19 mouse cellular contexts compared by ENCODE assay signal in the genomic region with DNA sequence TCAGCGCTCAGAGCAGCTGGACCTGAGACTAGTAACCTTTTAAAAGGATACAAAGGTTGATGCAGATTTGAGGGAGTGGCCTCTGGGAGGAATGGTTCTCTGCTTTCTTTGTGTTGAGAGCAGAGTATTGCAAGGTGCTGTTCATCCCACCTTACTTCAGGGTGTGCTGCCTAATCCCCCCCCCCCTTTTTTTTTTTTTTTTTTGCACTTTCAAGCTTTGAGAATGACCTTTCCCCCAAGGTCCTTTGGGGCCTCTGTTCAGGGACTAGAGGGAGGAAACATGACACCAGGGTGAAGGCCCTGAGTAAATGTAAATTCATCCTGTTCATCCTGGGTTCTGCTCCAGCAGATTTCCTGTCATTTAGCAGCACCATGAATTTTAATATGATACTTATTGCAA.
"Had no signal": no experiment of that assay in that cellular context is flagged by ENCODE, and none has a peak within 500 bp of the region (broad histone marks: within the 10 kb centered on the region; RNA-seq: fewer than 3 reads in every experiment).

No protein-coding gene starts in this region.

- H3K4me2 ChIP-seq: limb, embryonic 12.5 days; limb, embryonic 15.5 days; liver, embryonic 11.5 days; lung, embryonic 14.5 days; midbrain, embryonic 13.5 days; neural tube, embryonic 13.5 days had no signal

- H3K4me1 ChIP-seq: limb, embryonic 12.5 days; limb, embryonic 15.5 days; midbrain, embryonic 10.5 days; midbrain, embryonic 13.5 days; neural tube, embryonic 13.5 days had no signal

- H3K9me3 ChIP-seq: limb, embryonic 12.5 days; limb, embryonic 15.5 days; midbrain, embryonic 10.5 days; midbrain, embryonic 13.5 days; neural tube, embryonic 13.5 days had no signal

- H3K4me3 ChIP-seq: limb, embryonic 12.5 days; limb, embryonic 15.5 days; midbrain, embryonic 10.5 days; midbrain, embryonic 13.5 days; myocyte; neural tube, embryonic 13.5 days had no signal

- H3K27ac ChIP-seq: limb, embryonic 12.5 days; limb, embryonic 15.5 days; liver, embryonic 14.5 days; macrophage; midbrain, embryonic 10.5 days; midbrain, embryonic 13.5 days; neural tube, embryonic 13.5 days had no signal

- ATAC-seq: liver, postnatal 0 days; lung, postnatal 0 days; midbrain, embryonic 13.5 days; midbrain, embryonic 16.5 days had no signal

- H3K36me3 ChIP-seq: limb, embryonic 12.5 days; limb, embryonic 15.5 days; midbrain, embryonic 10.5 days; midbrain, embryonic 13.5 days; neural tube, embryonic 13.5 days had no signal

- H3K27me3 ChIP-seq: limb, embryonic 12.5 days; limb, embryonic 15.5 days; midbrain, embryonic 13.5 days; neural tube, embryonic 13.5 days had no signal

- H3K9ac ChIP-seq: limb, embryonic 12.5 days; limb, embryonic 15.5 days; liver, embryonic 14.5 days; liver, postnatal 0 days; lung, embryonic 14.5 days; midbrain, embryonic 13.5 days; neural tube, embryonic 13.5 days had no signal

- DNase-seq: kidney, adult 9 months; kidney, postnatal 10 days; kidney, postnatal 36 days; left cerebral cortex, postnatal 4 days; liver, postnatal 0 days; lung, embryonic 14.5 days; thymus, adult 18-20 months; thymus, postnatal 36 days had no signal
